Mouse (Mus musculus) kidney, postnatal 0 days (tissue): Measurements from ENCODE around the gene Sf3a3. TPM values are rescaled to one million over a fixed set of nuclear protein-coding genes. Genes with fewer than 3 reads are reported as not detected.
"Not testable (repeated sequence)": the region's sequence is repeated elsewhere in the genome, so short reads cannot be mapped to it uniquely, and the experiment has no call there.

Experiments used
- ATAC-seq: fragments of 200-750 bp; cut with Nextera tagmentation; replicated peaks from 2 replicates; pipeline ENCODE4 v1.8.0; 2017; ENCODE audit warnings: low read depth, moderate number of reproducible peaks, moderate TSS enrichment, moderate library complexity; ENCODE audit not compliant: low FRiP score
- DNase-seq: peaks from one replicate; pipeline ENCODE4 v3.0.0-alpha.2; 2016; ENCODE audit warnings: low spot score
- H3K27ac ChIP-seq: fragments of 300-500 bp; sonication (generic); 2 replicates; pipeline ENCODE4 v1.5.1; 2014; ENCODE audit warnings: mild to moderate bottlenecking
- H3K27me3 ChIP-seq: fragments of 300-500 bp; sonication (generic); 2 replicates; pipeline ENCODE4 v1.6.1; 2014; ENCODE audit warnings: low read length, mixed read lengths; ENCODE audit not compliant: insufficient read depth
- H3K36me3 ChIP-seq: fragments of 300-500 bp; sonication (generic); 2 replicates; pipeline ENCODE4 v1.6.1; 2014; ENCODE audit warnings: low read length, mixed read lengths; ENCODE audit not compliant: insufficient read depth
- H3K4me1 ChIP-seq: fragments of 300-500 bp; sonication (generic); replicated peaks from 2 replicates; pipeline ENCODE4 v1.6.1; 2014; ENCODE audit warnings: antibody characterized with exemption, low read length, mixed read lengths; ENCODE audit not compliant: insufficient read depth
- H3K4me2 ChIP-seq: fragments of 300-500 bp; sonication (generic); 2 replicates; pipeline ENCODE4 v1.6.1; 2014; ENCODE audit warnings: mild to moderate bottlenecking, low read length, moderate library complexity, mixed read lengths
- H3K4me3 ChIP-seq: fragments of 300-500 bp; sonication (generic); replicated peaks from 2 replicates; pipeline ENCODE4 v1.5.1; 2014; ENCODE audit warnings: low read depth, low read length
- H3K9ac ChIP-seq: fragments of 300-500 bp; sonication (generic); 2 replicates; pipeline ENCODE4 v1.6.1; 2014; ENCODE audit warnings: low read depth, low read length
- H3K9me3 ChIP-seq: fragments of 300-500 bp; sonication (generic); replicated peaks from 2 replicates; pipeline ENCODE4 v1.6.1; 2016; ENCODE audit warnings: low read length, inconsistent platforms, mixed read lengths
- CTCF ChIP-seq: IDR thresholded peaks from 2 replicates; pipeline ENCODE4 v1.5.1; 2016; ENCODE audit warnings: antibody characterized with exemption, low read depth, mild to moderate bottlenecking, moderate library complexity
- WGBS: fragments of 180-500 bp; shearing (Covaris S2); extraction: QIAGEN DNeasy Blood & Tissue Kit; methylation state at CpG from one replicate; pipeline ENCODE4 v1.1.7; 2014; 5-methylcytosine and 5-hydroxymethylcytosine counted together
- polyA plus RNA-seq: library from polyadenylated mRNA; unstranded; fragments of >200 nt; fragmentation: Nextera tagmentation; extraction: Ambion mirVana; gene quantifications from 2 replicates; pipeline ENCODE4 v1.2.1, GENCODE M21; 2015

Gene Sf3a3
- polyA plus RNA-seq, 1 experiment from 2014 or later = 92.4 TPM

- H3K4me1 ChIP-seq = peaks cover 30% of the 10 kb centered on the region
- WGBS = under 1% methylated on average over 41 of the region's 41 CpGs
These were observed 5.8 kb upstream of the Sf3a3 start for GRCm38 (mm10) chr4:124708518-124709477.

GRCm38 (mm10) chr4:124709961-124710446 is 4.6 kb upstream of the Sf3a3 start:
- 4% methylated on average over 18 of the region's 18 CpGs for whole genome bisulfite sequencing
- TF ChIP-seq CTCF = no peak
- peak overlapping the region; percentile 38 for H3K9ac ChIP-seq
- ATAC-seq (no peak), DNase-seq (peak; percentile 52)
- H3K9me3 ChIP-seq = no peaks in the 10 kb centered on the region
- H3K4me3 ChIP-seq = peak overlapping the region; percentile 12; the same call in 1 of the 2 replicates
- H3K4me1 ChIP-seq = peaks cover 19% of the 10 kb centered on the region; the same call in 1 of the 2 replicates
- peak overlapping the region; percentile 54 for H3K4me2 ChIP-seq
- peak overlapping the region; percentile 63 for H3K27ac ChIP-seq
- no peaks in the 10 kb centered on the region for H3K27me3 ChIP-seq
- H3K36me3 ChIP-seq = no peaks in the 10 kb centered on the region

More at GRCm38 (mm10) chr4:124708518-124709477, 5.8 kb upstream of the Sf3a3 start:
- TF ChIP-seq CTCF = peak; percentile 39; the same call in 1 of the 2 replicates
- H3K9me3 ChIP-seq = no peaks in the 10 kb centered on the region
- ATAC-seq (peak; percentile 79), DNase-seq (peak; percentile 97)
- peak overlapping the region; percentile 24; the same call in 1 of the 2 replicates for H3K9ac ChIP-seq
- H3K4me2 ChIP-seq = peak overlapping the region; percentile 54
- H3K4me3 ChIP-seq = peak overlapping the region; percentile 30
- H3K27me3 ChIP-seq = no peaks in the 10 kb centered on the region
- H3K36me3 ChIP-seq = no peaks in the 10 kb centered on the region
- peak overlapping the region; percentile 75 for H3K27ac ChIP-seq

- DNase-seq = peak; percentile 85
- Histone ChIP-seq H3K36me3 (peaks cover under 1% of the 10 kb centered on the region; the same call in 1 of the 2 replicates), H3K9ac (no peak overlapping the region), H3K27ac (no peak overlapping the region), H3K4me1 (peaks cover 12% of the 10 kb centered on the region; the same call in 1 of the 2 replicates), H3K9me3 (no peaks in the 10 kb centered on the region), H3K27me3 (no peaks in the 10 kb centered on the region), H3K4me3 (no peak overlapping the region), H3K4me2 (no peak overlapping the region)
- WGBS = 9% methylated on average over 5 of the region's 5 CpGs
- ATAC-seq = no peak
- peak; percentile 76 for TF ChIP-seq CTCF
These were observed 3.7 kb upstream of the Sf3a3 start for GRCm38 (mm10) chr4:124710776-124711291.

GRCm38 (mm10) chr4:124712618-124713017 is 2.0 kb upstream of the Sf3a3 start:
- 81% methylated on average over 6 of the region's 6 CpGs for WGBS
- H3K4me3 ChIP-seq = no peak overlapping the region
- DNase-seq = no peak
- no peak for TF ChIP-seq CTCF
- H3K4me2 ChIP-seq = no peak overlapping the region
- peaks cover 12% of the 10 kb centered on the region; the same call in 1 of the 2 replicates for H3K4me1 ChIP-seq
- H3K9ac ChIP-seq = no peak overlapping the region
- H3K9me3 ChIP-seq = no peaks in the 10 kb centered on the region
- no peak for ATAC-seq
- H3K36me3 ChIP-seq = peaks cover 6% of the 10 kb centered on the region; the same call in 1 of the 2 replicates
- no peak overlapping the region for H3K27ac ChIP-seq
- no peaks in the 10 kb centered on the region for H3K27me3 ChIP-seq

GRCm38 (mm10) chr4:124713850-124714249 is 726 bp upstream of the Sf3a3 start:
- not testable (repeated sequence) for H3K27me3 ChIP-seq

GRCm38 (mm10) chr4:124719101-124719500 is 4.5 kb downstream of the Sf3a3 start:
- H3K9ac ChIP-seq = no peak overlapping the region
- no peak for DNase-seq
- H3K27me3 ChIP-seq = no peaks in the 10 kb centered on the region
- no peak overlapping the region for H3K27ac ChIP-seq
- H3K4me2 ChIP-seq = no peak overlapping the region
- H3K36me3 ChIP-seq = peaks cover 53% of the 10 kb centered on the region
- no peak overlapping the region for H3K4me3 ChIP-seq
- H3K9me3 ChIP-seq = no peaks in the 10 kb centered on the region
- WGBS = 93% methylated on average over 4 of the region's 4 CpGs
- no peak for TF ChIP-seq CTCF
- no peaks in the 10 kb centered on the region; the same call in 1 of the 2 replicates for H3K4me1 ChIP-seq
- ATAC-seq = no peak

More at GRCm38 (mm10) chr4:124713850-124714249, 726 bp upstream of the Sf3a3 start:
- H3K9ac ChIP-seq, DNase-seq, H3K4me3 ChIP-seq, H3K27ac ChIP-seq, H3K9me3 ChIP-seq, H3K4me2 ChIP-seq, ATAC-seq: not testable (repeated sequence)
- peaks cover 16% of the 10 kb centered on the region for H3K36me3 ChIP-seq
- H3K4me1 ChIP-seq = peaks cover 12% of the 10 kb centered on the region; the same call in 1 of the 2 replicates
- 70% methylated on average over 5 of the region's 5 CpGs for WGBS
